ENCODE assay signal across 7 mouse cellular contexts in the genomic region with DNA sequence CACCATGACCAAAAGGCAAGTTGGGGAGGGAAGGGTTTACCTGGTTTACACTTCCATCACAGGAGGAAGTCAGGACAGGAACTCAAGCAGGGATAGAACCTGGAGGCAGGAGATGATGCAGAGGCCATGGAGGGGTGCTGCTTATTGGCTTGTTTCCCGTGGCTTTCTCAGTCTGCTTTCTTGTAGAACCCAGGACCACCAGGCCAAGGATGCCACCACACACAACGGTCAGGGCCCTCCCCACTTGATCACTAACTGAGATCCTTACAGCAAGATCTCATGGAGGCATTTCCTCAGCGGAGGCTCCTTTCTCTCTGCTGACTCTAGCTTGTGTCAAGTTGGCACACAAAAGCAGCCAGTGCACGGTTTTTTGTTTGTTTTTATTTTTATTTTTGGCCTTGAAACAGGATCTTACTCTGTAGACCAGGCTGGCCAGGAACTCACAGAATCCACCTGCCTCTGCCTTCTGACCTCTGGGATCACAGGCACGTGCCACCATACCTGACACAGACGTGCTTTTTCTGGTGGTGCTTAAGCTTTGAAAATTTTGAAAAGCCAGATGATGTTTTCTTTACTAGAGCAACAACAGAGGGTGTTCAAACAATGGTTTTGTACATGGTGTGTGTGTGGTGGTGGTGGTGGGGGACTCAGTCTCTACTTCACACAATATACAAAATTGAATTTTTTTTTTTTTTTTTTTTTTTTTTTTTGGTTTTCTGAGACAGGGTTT. TPM values are rescaled to one million over a fixed set of nuclear protein-coding genes. Genes with fewer than 3 reads are reported as not detected.
DNase-seq lines count a peak whose midpoint lies in the region; ATAC-seq lines count a peak whose summit lies in the region.

A gene (minus strand): TSS at position 375 of the 730 bp plus-strand sequence.

- no peak within 1 kb of the TSS for H3K27ac ChIP-seq in liver, embryonic 11.5 days (ENCODE audit: low read depth, low read length)
- peak within 1 kb of the TSS; percentile 86 for H3K27ac ChIP-seq in forebrain, embryonic 14.5 days (ENCODE audit: low read depth, low read length)
- peak within 1 kb of the TSS; percentile 45 for H3K27ac ChIP-seq in intestine, embryonic 16.5 days (ENCODE audit: low read length)
- H3K27ac ChIP-seq in midbrain, embryonic 15.5 days = peak within 1 kb of the TSS; percentile 91

- WGBS in liver, embryonic 11.5 days = 70% methylated on average over 6 of the region's 6 CpGs
- WGBS in forebrain, embryonic 14.5 days = 64% methylated on average over 6 of the region's 6 CpGs
- 70% methylated on average over 6 of the region's 6 CpGs for WGBS in intestine, embryonic 16.5 days
- 76% methylated on average over 6 of the region's 6 CpGs for WGBS in midbrain, embryonic 15.5 days

- peaks cover 49% of the 10 kb centered on the region for H3K27me3 ChIP-seq in liver, embryonic 11.5 days (replicated peaks; ENCODE audit: control insufficient read depth, insufficient read depth, low read length)
- H3K27me3 ChIP-seq in forebrain, embryonic 14.5 days (replicated peaks; ENCODE audit: control insufficient read depth, insufficient read depth, low read length) = no peaks in the 10 kb centered on the region
- no peaks in the 10 kb centered on the region for H3K27me3 ChIP-seq in intestine, embryonic 16.5 days (replicated peaks; ENCODE audit: control insufficient read depth, insufficient read depth, low read length)
- no peaks in the 10 kb centered on the region for H3K27me3 ChIP-seq in midbrain, embryonic 15.5 days (replicated peaks)

- no peak for DNase-seq in liver, embryonic 11.5 days (ENCODE audit: low spot score)
- DNase-seq in liver = no peak
- DNase-seq in forebrain, embryonic 14.5 days (ENCODE audit: low spot score) = no peak
- no peak for DNase-seq in retina, embryonic 14.5 days (ENCODE audit: low spot score)
- no peak for DNase-seq in embryo, embryonic 11 days

- H3K36me3 ChIP-seq in liver, embryonic 11.5 days (ENCODE audit: control insufficient read depth, insufficient read depth, low read length) = no peaks in the 10 kb centered on the region
- H3K36me3 ChIP-seq in forebrain, embryonic 14.5 days (ENCODE audit: control insufficient read depth, insufficient read depth, low read length) = no peaks in the 10 kb centered on the region
- H3K36me3 ChIP-seq in intestine, embryonic 16.5 days (ENCODE audit: control insufficient read depth, insufficient read depth, low read length) = no peaks in the 10 kb centered on the region
- no peaks in the 10 kb centered on the region for H3K36me3 ChIP-seq in midbrain, embryonic 15.5 days (replicated peaks)

- H3K9me3 ChIP-seq in liver, embryonic 11.5 days (ENCODE audit: control insufficient read depth, low read length) = no peaks in the 10 kb centered on the region
- H3K9me3 ChIP-seq in forebrain, embryonic 14.5 days (replicated peaks; ENCODE audit: control insufficient read depth, low read length) = no peaks in the 10 kb centered on the region
- no peaks in the 10 kb centered on the region for H3K9me3 ChIP-seq in intestine, embryonic 16.5 days (ENCODE audit: control insufficient read depth, low read length)
- H3K9me3 ChIP-seq in midbrain, embryonic 15.5 days = no peaks in the 10 kb centered on the region

- no peak within 1 kb of the TSS for H3K9ac ChIP-seq in liver, embryonic 11.5 days (ENCODE audit: low read depth, low read length)
- peak within 1 kb of the TSS; percentile 79 for H3K9ac ChIP-seq in forebrain, embryonic 14.5 days (ENCODE audit: low read length)
- H3K9ac ChIP-seq in intestine, embryonic 16.5 days (ENCODE audit: low read depth, low read length) = no peak within 1 kb of the TSS
- H3K9ac ChIP-seq in midbrain, embryonic 15.5 days = peak within 1 kb of the TSS; percentile 75

- ATAC-seq in liver, embryonic 11.5 days (replicated peaks; ENCODE audit: low FRiP score) = no peak
- ATAC-seq in forebrain, embryonic 14.5 days = no peak
- no peak for ATAC-seq in intestine, embryonic 16.5 days
- no peak for ATAC-seq in midbrain, embryonic 15.5 days (replicated peaks)

- H3K4me1 ChIP-seq in liver, embryonic 11.5 days (replicated peaks; ENCODE audit: control insufficient read depth, insufficient read depth, low read length) = peaks cover 12% of the 10 kb centered on the region
- peaks cover 23% of the 10 kb centered on the region for H3K4me1 ChIP-seq in forebrain, embryonic 14.5 days (ENCODE audit: control insufficient read depth, insufficient read depth, low read length)
- peaks cover 9% of the 10 kb centered on the region for H3K4me1 ChIP-seq in intestine, embryonic 16.5 days (ENCODE audit: control insufficient read depth, insufficient read depth, low read length)
- peaks cover 31% of the 10 kb centered on the region for H3K4me1 ChIP-seq in midbrain, embryonic 15.5 days

- peak within 1 kb of the TSS; percentile 85 for H3K4me2 ChIP-seq in liver, embryonic 11.5 days
- H3K4me2 ChIP-seq in forebrain, embryonic 14.5 days (ENCODE audit: low read length) = peak within 1 kb of the TSS; percentile 77
- peak within 1 kb of the TSS; percentile 94 for H3K4me2 ChIP-seq in intestine, embryonic 16.5 days (ENCODE audit: low read depth, low read length)
- H3K4me2 ChIP-seq in midbrain, embryonic 15.5 days = peak within 1 kb of the TSS; percentile 65

- peak within 1 kb of the TSS; percentile 60 for H3K4me3 ChIP-seq in liver, embryonic 11.5 days (ENCODE audit: low read depth, low read length)
- peak within 1 kb of the TSS; percentile 67 for H3K4me3 ChIP-seq in forebrain, embryonic 14.5 days (ENCODE audit: low read depth, low read length)
- H3K4me3 ChIP-seq in intestine, embryonic 16.5 days (ENCODE audit: low read length) = peak within 1 kb of the TSS; percentile 57
- H3K4me3 ChIP-seq in midbrain, embryonic 15.5 days = peak within 1 kb of the TSS; percentile 71

RNA-seq across cellular contexts. Expression of the gene that starts here (rescaled TPM):
- polyA plus RNA-seq in liver, embryonic 11.5 days (2014; fragmentation: Nextera tagmentation; extraction: Ambion mirVana) = 2.6 and 3.2 TPM in 2 replicates
- polyA plus RNA-seq in forebrain, embryonic 14.5 days (2014; fragmentation: Nextera tagmentation; extraction: Ambion mirVana) = 34.2 and 39.6 TPM in 2 replicates
- 5.7 and 6.5 TPM in 2 replicates for polyA plus RNA-seq in intestine, embryonic 16.5 days (2015; fragmentation: Nextera tagmentation; extraction: Ambion mirVana)
- polyA plus RNA-seq in midbrain, embryonic 15.5 days (2015; fragmentation: Nextera tagmentation; extraction: Ambion mirVana) = 60.1 and 62.9 TPM in 2 replicates

Comparison
In these comparisons a context has a peak if more than half of its experiments do, and no peak if none do; other contexts are left out.
1. H3K9ac ChIP-seq: peak in forebrain, embryonic 14.5 days (single experiment) and midbrain, embryonic 15.5 days (single experiment); none in liver, embryonic 11.5 days (single experiment) and intestine, embryonic 16.5 days (single experiment).
2. Peak in every context shown above with its lines, with median percentiles within 50 percentile points of each other: H3K4me2 ChIP-seq and H3K4me3 ChIP-seq.